Mouse (Mus musculus) lung, adult 2 months (tissue): ENCODE measurements at regions not wholly inside any gene's neighbourhood (a gene's known extent, or its start where the extent isn't known, plus 50 kb on each side); places are given as distances from the start of the nearest gene placed in this dataset.

Experiments used
- CTCF ChIP-seq: fragments of 200-500 bp; IDR thresholded peaks from 2 replicates; pipeline ENCODE4 v1.5.1; 2011; ENCODE audit warnings: mild to moderate bottlenecking, low read length, control low read depth; ENCODE audit not compliant: insufficient read depth
- POLR2A ChIP-seq: fragments of 200-500 bp; IDR thresholded peaks from 2 replicates; pipeline ENCODE4 v1.6.1; 2011; ENCODE audit warnings: low read depth, mild to moderate bottlenecking, control low read depth, low read length, borderline replicate concordance; ENCODE audit errors: extremely low read depth

- TF ChIP-seq POLR2A (no peak), CTCF (no peak)
These were observed 191.7 kb downstream of the Fam43a start for GRCm38 (mm10) chr16:30791048-30791855.
